Mouse (Mus musculus): ENCODE results near the gene Myh14.

The Myh14 gene

GRCm38 (mm10) chr7:44581637-44582036 is 89.0 kb downstream of the Myh14 start:
- no peak for DNase-seq (ENCODE audit: low spot score in 2 of 2)

DNA sequence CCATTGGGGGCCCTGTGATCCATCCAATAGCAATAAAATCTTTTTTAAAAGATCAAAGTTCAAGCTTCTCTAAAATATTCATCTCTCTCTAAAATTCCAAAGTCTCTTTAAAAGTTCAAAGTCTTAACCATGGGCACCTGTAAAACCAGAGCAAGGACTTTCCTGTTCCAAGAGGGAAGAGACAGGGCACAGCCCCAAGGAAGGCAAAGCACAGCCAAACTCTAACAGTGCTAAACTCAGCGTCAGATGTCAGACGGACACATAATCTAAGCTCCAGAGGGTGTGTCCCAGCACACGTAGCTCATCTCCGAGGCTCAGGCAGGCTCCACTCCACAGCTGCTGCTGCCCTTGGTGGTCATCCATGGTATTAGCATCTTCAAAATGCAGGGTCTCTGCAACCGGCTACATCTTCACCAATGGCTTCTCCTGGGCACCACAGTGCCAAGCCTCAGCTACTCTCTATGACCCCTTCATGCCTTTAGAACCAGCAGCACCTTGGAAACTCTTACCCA is 94.3 kb downstream of the Myh14 start:
- no peak for DNase-seq (ENCODE audit: low spot score in 2 of 2)

DNA sequence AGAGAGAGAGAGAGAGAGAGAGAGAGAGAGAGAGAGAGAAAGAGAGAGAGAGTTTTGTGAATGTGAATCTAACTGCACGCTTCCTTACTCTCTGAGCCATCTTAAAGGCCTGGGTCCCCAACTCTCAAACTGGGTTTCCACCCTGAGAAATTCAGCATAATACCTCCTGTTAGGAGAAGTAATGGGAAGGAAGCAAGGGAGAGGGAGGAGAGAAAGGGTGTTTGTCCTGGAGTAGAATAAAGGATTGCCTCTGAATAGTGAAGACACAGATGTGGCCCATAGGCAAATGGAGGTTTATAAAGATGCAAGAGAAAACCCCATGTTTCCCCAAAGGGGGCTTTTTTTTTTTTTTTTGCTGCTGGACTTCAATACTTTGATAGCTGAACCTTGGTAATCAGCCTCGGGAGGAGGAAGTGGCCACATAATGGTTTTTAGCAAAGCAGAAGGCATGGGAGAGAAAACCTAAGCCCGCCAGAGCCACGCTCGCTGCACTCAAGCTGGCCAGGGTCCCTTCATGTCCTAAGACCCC is 97.6 kb downstream of the Myh14 start:
- no peak for DNase-seq (ENCODE audit: low spot score in 2 of 2)

- DNase-seq (ENCODE audit: low spot score in 2 of 2), result peak; percentile 46 to 79
These were observed 98.4 kb downstream of the Myh14 start, which contains the start of gene Napsa for GRCm38 (mm10) chr7:44572213-44572701. Gene Napsa, plus strand, starts transcription at chr7:44572380.

- no peak for DNase-seq (ENCODE audit: low spot score in 2 of 2)
These were observed 98.8 kb downstream of the Myh14 start for GRCm38 (mm10) chr7:44571811-44572210.

DNA sequence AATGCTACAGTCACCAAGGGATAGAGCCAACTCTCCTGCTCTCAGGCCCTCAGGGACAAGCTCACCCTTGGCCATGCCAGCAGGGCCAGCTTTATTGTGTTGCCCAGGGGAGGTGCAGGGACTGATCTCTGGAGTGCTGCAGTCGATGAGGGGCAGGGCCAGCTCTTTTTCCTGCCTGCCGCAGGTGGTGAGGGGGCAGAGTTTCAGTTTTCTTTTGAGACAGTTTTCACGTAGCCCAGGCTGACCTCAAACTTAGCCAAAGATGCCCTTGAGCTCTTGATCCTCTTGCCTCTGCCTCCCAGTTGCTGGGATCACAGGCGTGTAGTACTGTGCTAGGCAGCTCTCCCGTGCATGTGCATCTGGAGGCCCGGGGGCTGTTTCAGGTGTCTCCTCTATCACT is 99.7 kb downstream of the Myh14 start:
- no peak for DNase-seq (ENCODE audit: low spot score in 2 of 2)

DNA sequence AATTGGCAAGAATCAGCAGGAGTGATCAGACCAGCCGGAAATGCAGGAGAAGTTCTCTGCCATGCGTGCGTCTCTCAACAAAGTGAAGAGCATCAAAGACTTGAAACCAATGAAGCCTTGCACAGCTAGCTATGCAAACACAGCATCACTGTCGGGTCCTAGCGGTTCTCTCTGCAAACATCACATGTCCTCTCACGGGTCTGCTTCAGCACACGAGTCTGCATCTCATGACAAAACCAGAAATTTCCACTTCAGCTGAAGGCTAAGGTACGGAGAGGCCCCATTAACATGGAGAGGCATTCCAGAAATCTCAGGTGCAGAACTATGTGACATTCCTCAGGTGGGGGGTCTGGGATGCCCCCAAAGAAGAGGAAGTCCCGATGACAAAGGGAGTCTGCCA is 101.8 kb downstream of the Myh14 start:
- no peak for DNase-seq (ENCODE audit: low spot score in 2 of 2)

DNA sequence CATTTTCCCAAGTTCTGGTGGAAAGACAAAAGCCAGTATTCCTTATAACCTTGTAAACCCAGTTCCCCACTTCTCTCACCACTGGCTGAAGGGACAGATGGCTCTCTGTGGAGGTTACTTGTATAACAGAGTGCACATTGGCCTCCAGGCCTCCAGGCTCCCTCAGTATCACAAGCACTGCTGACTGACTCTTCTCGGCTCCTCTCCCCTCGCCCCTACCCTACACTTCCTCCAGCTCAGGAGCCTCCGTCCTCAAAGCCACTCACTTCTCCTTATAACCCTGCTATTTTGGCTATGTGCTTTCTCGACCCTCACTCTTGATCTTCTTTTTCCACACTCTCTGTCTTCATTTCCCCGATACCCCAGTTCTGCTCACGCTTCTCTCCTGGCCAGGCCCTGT is 105.2 kb downstream of the Myh14 start:
- no peak for DNase-seq (ENCODE audit: low spot score in 2 of 2)

GRCm38 (mm10) chr7:44564486-44564885 is 106.2 kb downstream of the Myh14 start:
- no peak for DNase-seq (ENCODE audit: low spot score in 2 of 2)

- DNase-seq (ENCODE audit: low spot score in 2 of 2), result no peak
These were observed 107.4 kb downstream of the Myh14 start for GRCm38 (mm10) chr7:44563284-44563683.

DNA sequence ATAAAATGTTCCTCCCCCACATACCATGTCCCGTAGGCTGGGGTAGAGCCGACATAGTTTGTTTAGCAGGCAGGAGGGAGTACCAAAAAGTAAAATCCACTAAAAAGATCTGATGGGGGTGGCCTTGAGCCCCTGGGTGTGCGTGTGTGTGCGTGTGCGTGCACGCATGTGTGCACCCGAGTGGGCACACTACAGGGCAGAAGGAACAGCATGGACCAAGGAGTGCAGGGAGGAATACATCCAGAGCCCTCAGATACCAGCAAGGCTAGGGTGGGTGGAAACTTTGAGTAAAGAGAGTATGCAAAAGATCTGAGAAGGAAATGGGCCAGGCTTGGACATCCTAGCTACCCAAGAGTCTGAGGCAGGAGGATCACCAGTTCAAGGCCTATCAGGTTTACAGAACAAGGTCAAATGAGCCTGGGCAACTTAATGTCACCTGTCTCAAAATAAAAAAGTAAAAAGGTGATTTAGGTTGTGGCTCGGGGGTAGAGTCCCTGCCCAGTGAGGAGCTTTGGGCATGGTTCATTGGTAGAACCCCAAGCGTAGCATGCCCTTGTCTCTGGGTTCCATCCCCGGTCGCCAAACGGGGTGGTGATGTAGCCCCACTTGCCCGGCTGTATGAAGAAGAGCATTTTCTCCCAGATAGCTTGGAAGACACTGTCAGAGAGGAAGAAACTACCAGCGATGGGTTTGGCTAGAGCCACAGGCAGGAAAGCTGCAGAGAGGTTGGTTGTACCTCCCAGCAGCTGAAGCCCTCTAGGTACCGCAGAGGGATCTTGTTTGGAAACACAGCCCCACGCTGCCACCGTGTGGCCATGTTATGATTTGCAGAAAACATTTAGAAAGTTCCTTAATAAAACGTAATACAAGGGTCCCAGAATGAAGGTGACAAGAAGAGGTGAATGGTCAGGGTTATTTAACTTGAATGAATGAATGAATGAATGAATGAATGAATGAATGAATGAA is 109.9 kb downstream of the Myh14 start:
- DNase-seq (ENCODE audit: low spot score in 2 of 2), result peak; percentile 73 to 87

- DNase-seq (ENCODE audit: low spot score in 2 of 2), result no peak
These were observed 113.0 kb downstream of the Myh14 start for GRCm38 (mm10) chr7:44557629-44558028.
